Mouse (Mus musculus): Measurements from ENCODE around the gene Rrp36. TPM values are rescaled to one million over a fixed set of nuclear protein-coding genes. Genes with fewer than 3 reads are reported as not detected.

Rrp36 gene
- polyA plus RNA-seq, 1 experiment, result 36.7 TPM

- peak; percentile 18 for DNase-seq (ENCODE audit: low read depth)
- TF ChIP-seq CTCF (IDR thresholded peaks at IDR 0.05; ENCODE audit: borderline replicate concordance, extremely low read depth, insufficient read depth, insufficient read length) (no peak), POLR2A (IDR thresholded peaks at IDR 0.05; ENCODE audit: borderline replicate concordance, extremely low read depth, insufficient read depth, insufficient read length, poor library complexity, severe bottlenecking) (no peak)
Measured at GRCm38 (mm10) chr17:46703971-46704886, 30.1 kb upstream of the Rrp36 start.

- no peak for DNase-seq (ENCODE audit: low read depth)
- no peak for TF ChIP-seq POLR2A (IDR thresholded peaks at IDR 0.05; ENCODE audit: borderline replicate concordance, extremely low read depth, insufficient read depth, insufficient read length, poor library complexity, severe bottlenecking)
- TF ChIP-seq CTCF (IDR thresholded peaks at IDR 0.05; ENCODE audit: borderline replicate concordance, extremely low read depth, insufficient read depth, insufficient read length), result no peak
Measured at GRCm38 (mm10) chr17:46702506-46702905, 28.4 kb upstream of the Rrp36 start.

GRCm38 (mm10) chr17:46702100-46702499 lies 27.9 kb upstream of the Rrp36 start:
- no peak for TF ChIP-seq CTCF (IDR thresholded peaks at IDR 0.05; ENCODE audit: borderline replicate concordance, extremely low read depth, insufficient read depth, insufficient read length)
- no peak for DNase-seq (ENCODE audit: low read depth)

- TF ChIP-seq CTCF (IDR thresholded peaks at IDR 0.05; ENCODE audit: borderline replicate concordance, extremely low read depth, insufficient read depth, insufficient read length) (no peak), POLR2A (IDR thresholded peaks at IDR 0.05; ENCODE audit: borderline replicate concordance, extremely low read depth, insufficient read depth, insufficient read length, poor library complexity, severe bottlenecking) (no peak)
- no peak for DNase-seq (ENCODE audit: low read depth)
Measured at GRCm38 (mm10) chr17:46701489-46701888, 27.3 kb upstream of the Rrp36 start.

- DNase-seq (ENCODE audit: low read depth), result no peak
- TF ChIP-seq CTCF (IDR thresholded peaks at IDR 0.05; ENCODE audit: borderline replicate concordance, extremely low read depth, insufficient read depth, insufficient read length) (no peak), POLR2A (IDR thresholded peaks at IDR 0.05; ENCODE audit: borderline replicate concordance, extremely low read depth, insufficient read depth, insufficient read length, poor library complexity, severe bottlenecking) (no peak)
Measured at GRCm38 (mm10) chr17:46699912-46700311, 25.8 kb upstream of the Rrp36 start.

- no peak for TF ChIP-seq POLR2A (IDR thresholded peaks at IDR 0.05; ENCODE audit: borderline replicate concordance, extremely low read depth, insufficient read depth, insufficient read length, poor library complexity, severe bottlenecking)
- no peak for TF ChIP-seq CTCF (IDR thresholded peaks at IDR 0.05; ENCODE audit: borderline replicate concordance, extremely low read depth, insufficient read depth, insufficient read length)
- no peak for DNase-seq (ENCODE audit: low read depth)
Measured at GRCm38 (mm10) chr17:46699245-46699644, 25.1 kb upstream of the Rrp36 start.

GRCm38 (mm10) chr17:46698515-46698914 lies 24.4 kb upstream of the Rrp36 start:
- DNase-seq (ENCODE audit: low read depth), result no peak
- TF ChIP-seq CTCF (IDR thresholded peaks at IDR 0.05; ENCODE audit: borderline replicate concordance, extremely low read depth, insufficient read depth, insufficient read length) (no peak), POLR2A (IDR thresholded peaks at IDR 0.05; ENCODE audit: borderline replicate concordance, extremely low read depth, insufficient read depth, insufficient read length, poor library complexity, severe bottlenecking) (no peak)

- peak; percentile 31 for DNase-seq (ENCODE audit: low read depth)
- TF ChIP-seq POLR2A (IDR thresholded peaks at IDR 0.05; ENCODE audit: borderline replicate concordance, extremely low read depth, insufficient read depth, insufficient read length, poor library complexity, severe bottlenecking) (no peak), CTCF (IDR thresholded peaks at IDR 0.05; ENCODE audit: borderline replicate concordance, extremely low read depth, insufficient read depth, insufficient read length) (no peak)
Measured at GRCm38 (mm10) chr17:46694517-46695063, 20.4 kb upstream of the Rrp36 start.

- no peak for DNase-seq (ENCODE audit: low read depth)
Measured at GRCm38 (mm10) chr17:46691390-46691789, 17.2 kb upstream of the Rrp36 start.

GRCm38 (mm10) chr17:46690665-46691064 lies 16.5 kb upstream of the Rrp36 start:
- no peak for DNase-seq (ENCODE audit: low read depth)
- TF ChIP-seq CTCF (IDR thresholded peaks at IDR 0.05; ENCODE audit: borderline replicate concordance, extremely low read depth, insufficient read depth, insufficient read length) (no peak), POLR2A (IDR thresholded peaks at IDR 0.05; ENCODE audit: borderline replicate concordance, extremely low read depth, insufficient read depth, insufficient read length, poor library complexity, severe bottlenecking) (no peak)

More at GRCm38 (mm10) chr17:46691390-46691789, 17.2 kb upstream of the Rrp36 start:
- TF ChIP-seq POLR2A (IDR thresholded peaks at IDR 0.05; ENCODE audit: borderline replicate concordance, extremely low read depth, insufficient read depth, insufficient read length, poor library complexity, severe bottlenecking) (no peak), CTCF (IDR thresholded peaks at IDR 0.05; ENCODE audit: borderline replicate concordance, extremely low read depth, insufficient read depth, insufficient read length) (no peak)

- TF ChIP-seq CTCF (IDR thresholded peaks at IDR 0.05; ENCODE audit: borderline replicate concordance, extremely low read depth, insufficient read depth, insufficient read length) (no peak), POLR2A (IDR thresholded peaks at IDR 0.05; ENCODE audit: borderline replicate concordance, extremely low read depth, insufficient read depth, insufficient read length, poor library complexity, severe bottlenecking) (no peak)
- no peak for DNase-seq (ENCODE audit: low read depth)
Measured at GRCm38 (mm10) chr17:46685913-46686312, 11.8 kb upstream of the Rrp36 start.

All from brain, embryonic 14.5 days (tissue).